Mouse (Mus musculus): ENCODE measurements around the gene Mia. TPM values are rescaled to one million over a fixed set of nuclear protein-coding genes. Genes with fewer than 3 reads are reported as not detected.

Mia gene
- 4.8 and 5.8 TPM in 2 replicates for polyA plus RNA-seq (2016; fragmentation: Nextera tagmentation; extraction: Ambion mirVana)

DNA sequence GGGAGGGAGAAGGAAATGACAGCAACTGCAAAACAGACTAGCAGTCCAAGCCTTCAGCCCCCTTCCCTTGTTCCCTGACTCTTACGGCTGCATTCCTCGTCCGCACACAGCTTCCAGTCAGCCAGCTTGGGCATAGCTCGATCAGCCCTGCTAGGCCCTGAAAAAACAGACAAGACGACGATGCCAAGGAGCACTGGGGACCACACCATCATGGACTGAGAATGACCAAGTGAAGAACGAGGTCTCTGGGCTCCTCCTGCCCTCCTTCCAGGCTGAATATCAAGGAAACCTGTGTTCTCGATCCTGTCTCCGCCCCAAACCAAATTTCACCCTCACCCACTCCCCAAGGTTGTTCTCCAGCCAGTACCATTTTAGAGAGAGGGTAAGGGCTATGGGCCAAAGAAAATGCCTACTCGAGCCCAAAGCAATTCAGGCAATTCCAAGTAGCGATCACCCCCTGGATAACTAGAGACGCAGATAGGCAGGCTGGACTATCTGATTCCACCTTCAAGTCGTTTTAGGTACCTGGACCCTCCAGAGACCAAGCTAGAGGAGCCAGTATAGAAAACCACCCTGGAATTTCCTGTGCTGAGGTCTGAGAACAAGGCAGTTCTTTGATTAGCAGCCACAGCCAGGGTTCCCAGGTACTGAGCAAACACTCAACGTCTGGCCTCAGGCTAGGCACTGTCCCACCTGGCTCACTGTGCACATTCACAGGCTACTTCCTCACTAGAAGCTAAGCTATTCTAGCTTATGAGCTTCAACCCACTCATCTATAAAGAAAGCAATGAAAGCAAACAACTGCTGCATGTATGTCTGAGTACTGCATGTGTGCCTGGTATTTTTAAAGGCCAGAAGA, at the start of gene Mia, which contains the start of gene Gm21983:
Mia (minus strand) TSS at position 321 of the 859 bp plus-strand sequence.
Gm21983 (minus strand) TSS at position 250 of the 859 bp plus-strand sequence.
- Histone ChIP-seq H3K4me3 (no peak within 1 kb of the TSS), H3K4me2 (replicated peaks) (no peak within 1 kb of the TSS), H3K9ac (no peak within 1 kb of the TSS), H3K9me3 (no peaks in the 10 kb centered on the region), H3K27me3 (replicated peaks) (no peaks in the 10 kb centered on the region), H3K4me1 (peaks cover 9% of the 10 kb centered on the region), H3K36me3 (peaks cover 27% of the 10 kb centered on the region), H3K27ac (no peak within 1 kb of the TSS)
- no peak for ATAC-seq (ENCODE audit: low FRiP score, low read depth)
- 71% methylated on average over 14 of the region's 14 CpGs for WGBS

DNA sequence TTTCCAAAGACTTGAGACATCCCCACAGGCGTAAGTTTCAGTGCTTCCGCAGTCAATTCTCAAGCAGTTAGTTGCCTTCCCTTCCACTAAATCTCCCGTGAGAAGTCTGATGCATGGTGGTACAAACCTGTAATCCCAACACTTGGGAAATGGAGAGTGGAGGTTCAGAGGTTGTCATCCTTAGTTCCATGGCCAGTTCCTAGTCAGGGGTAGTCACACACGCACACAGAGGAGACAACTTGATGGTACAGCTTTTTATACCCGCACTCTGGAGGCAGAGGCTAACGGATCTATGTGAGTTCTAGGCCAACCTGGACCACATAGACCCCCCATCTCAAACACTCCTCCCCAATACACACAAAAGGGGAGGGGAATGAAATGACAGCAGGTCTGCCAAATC, 47.9 kb upstream of the Mia start:
- Histone ChIP-seq H3K4me2 (replicated peaks) (peak overlapping the region; percentile 89), H3K27ac (no peak overlapping the region), H3K4me1 (peaks cover 56% of the 10 kb centered on the region), H3K27me3 (replicated peaks) (no peaks in the 10 kb centered on the region), H3K9ac (peak overlapping the region; percentile 83), H3K9me3 (no peaks in the 10 kb centered on the region), H3K4me3 (peak overlapping the region; percentile 86), H3K36me3 (no peaks in the 10 kb centered on the region)
- no peak for ATAC-seq (ENCODE audit: low FRiP score, low read depth)
- 18% methylated on average over 6 of the region's 6 CpGs for WGBS

DNA sequence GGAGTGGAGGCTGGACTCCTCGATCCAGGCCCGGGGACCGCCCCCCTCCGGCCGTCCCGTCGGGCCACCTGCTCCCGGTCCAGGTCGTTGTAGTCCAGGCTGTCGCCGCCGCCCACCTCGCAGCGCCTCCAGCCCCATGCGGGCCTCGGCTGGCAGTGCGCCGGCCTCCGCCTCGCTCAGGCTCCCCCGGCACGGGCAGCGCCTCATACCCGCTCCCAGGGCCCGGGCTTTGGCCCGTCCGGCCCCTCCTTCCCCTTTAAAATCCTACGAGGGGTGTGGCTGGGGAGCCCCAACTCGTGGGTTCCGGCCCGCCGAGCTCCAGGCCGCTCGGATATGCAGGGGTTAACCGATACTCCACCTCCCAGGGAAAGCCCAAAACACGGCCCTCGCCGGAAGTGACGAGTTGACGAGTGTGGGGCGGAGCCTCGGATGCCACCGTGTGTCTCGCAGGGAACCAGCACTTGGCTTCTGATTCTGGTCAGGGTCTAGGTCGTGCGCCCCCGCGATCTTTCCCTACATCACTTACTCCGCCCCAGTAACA, 47.4 kb upstream of the Mia start, which contains the start of gene Itpkc:
Itpkc (minus strand) TSS at position 381 of the 541 bp plus-strand sequence.
- H3K4me3 ChIP-seq, result peak within 1 kb of the TSS; percentile 86
- peak within 1 kb of the TSS; percentile 62; the same call in 1 of the 2 replicates for H3K27ac ChIP-seq
- no peaks in the 10 kb centered on the region for H3K36me3 ChIP-seq
- peaks cover 56% of the 10 kb centered on the region for H3K4me1 ChIP-seq
- H3K9me3 ChIP-seq, result no peaks in the 10 kb centered on the region
- peak within 1 kb of the TSS; percentile 89 for H3K4me2 ChIP-seq (replicated peaks)
- ATAC-seq (ENCODE audit: low FRiP score, low read depth), result peak; percentile 73
- WGBS, result under 1% methylated on average over 49 of the region's 49 CpGs
- H3K27me3 ChIP-seq (replicated peaks), result no peaks in the 10 kb centered on the region
- peak within 1 kb of the TSS; percentile 83 for H3K9ac ChIP-seq

DNA sequence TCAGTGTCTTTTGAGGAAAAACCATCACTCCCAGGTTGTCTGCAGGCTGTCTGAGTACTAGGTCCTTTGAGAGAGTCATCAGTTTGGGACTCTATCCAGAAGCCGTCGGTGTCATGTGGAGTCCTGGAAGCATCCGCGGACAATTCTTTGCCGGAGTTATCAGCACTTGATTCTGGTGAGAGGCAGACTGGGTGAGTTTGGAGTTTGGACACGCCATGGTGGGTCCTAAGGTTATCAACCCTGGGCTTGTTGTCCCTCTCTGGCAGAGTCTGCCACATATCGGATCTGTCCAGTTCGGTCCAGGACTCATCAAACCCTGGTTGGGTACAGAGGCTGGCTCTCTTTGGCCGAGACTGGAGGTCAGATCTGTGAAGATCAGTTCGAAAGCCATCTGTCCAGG, 46.7 kb upstream of the Mia start:
- WGBS, result 6% methylated on average over 10 of the region's 10 CpGs
- H3K4me1 ChIP-seq, result peaks cover 52% of the 10 kb centered on the region
- peak; percentile 0; the same call in 1 of the 2 replicates for ATAC-seq (ENCODE audit: low FRiP score, low read depth)
- H3K4me2 ChIP-seq (replicated peaks), result peak overlapping the region; percentile 89
- H3K9me3 ChIP-seq, result no peaks in the 10 kb centered on the region
- no peaks in the 10 kb centered on the region for H3K27me3 ChIP-seq (replicated peaks)
- H3K36me3 ChIP-seq, result no peaks in the 10 kb centered on the region
- H3K9ac ChIP-seq, result peak overlapping the region; percentile 83
- H3K4me3 ChIP-seq, result peak overlapping the region; percentile 86
- no peak overlapping the region for H3K27ac ChIP-seq

DNA sequence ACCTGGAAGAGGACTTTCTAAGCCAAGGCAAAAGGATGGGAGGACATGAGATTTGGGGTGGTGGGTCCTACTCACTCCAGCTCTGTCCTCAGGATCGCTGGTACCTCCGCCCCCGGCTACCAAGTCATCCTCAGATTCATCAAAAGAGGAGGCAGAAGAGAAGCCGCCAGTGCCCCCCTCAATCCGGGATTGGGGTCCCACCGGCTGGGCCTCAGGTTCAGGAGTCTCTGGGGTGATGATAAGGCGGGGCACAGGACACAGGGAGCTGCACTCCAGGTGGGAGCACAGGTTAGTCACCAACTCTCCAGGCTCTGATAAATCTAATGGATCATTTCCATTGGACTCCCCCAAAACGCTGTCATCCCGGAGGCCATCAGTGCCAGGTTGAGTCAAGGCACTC, 46.3 kb upstream of the Mia start:
- Histone ChIP-seq H3K4me2 (replicated peaks) (peak overlapping the region; percentile 89), H3K4me3 (peak overlapping the region; percentile 86), H3K9ac (peak overlapping the region; percentile 83), H3K9me3 (no peaks in the 10 kb centered on the region), H3K4me1 (peaks cover 52% of the 10 kb centered on the region), H3K27ac (no peak overlapping the region), H3K27me3 (replicated peaks) (no peaks in the 10 kb centered on the region), H3K36me3 (no peaks in the 10 kb centered on the region)
- no peak for ATAC-seq (ENCODE audit: low FRiP score, low read depth)
- 33% methylated on average over 9 of the region's 9 CpGs for WGBS

DNA sequence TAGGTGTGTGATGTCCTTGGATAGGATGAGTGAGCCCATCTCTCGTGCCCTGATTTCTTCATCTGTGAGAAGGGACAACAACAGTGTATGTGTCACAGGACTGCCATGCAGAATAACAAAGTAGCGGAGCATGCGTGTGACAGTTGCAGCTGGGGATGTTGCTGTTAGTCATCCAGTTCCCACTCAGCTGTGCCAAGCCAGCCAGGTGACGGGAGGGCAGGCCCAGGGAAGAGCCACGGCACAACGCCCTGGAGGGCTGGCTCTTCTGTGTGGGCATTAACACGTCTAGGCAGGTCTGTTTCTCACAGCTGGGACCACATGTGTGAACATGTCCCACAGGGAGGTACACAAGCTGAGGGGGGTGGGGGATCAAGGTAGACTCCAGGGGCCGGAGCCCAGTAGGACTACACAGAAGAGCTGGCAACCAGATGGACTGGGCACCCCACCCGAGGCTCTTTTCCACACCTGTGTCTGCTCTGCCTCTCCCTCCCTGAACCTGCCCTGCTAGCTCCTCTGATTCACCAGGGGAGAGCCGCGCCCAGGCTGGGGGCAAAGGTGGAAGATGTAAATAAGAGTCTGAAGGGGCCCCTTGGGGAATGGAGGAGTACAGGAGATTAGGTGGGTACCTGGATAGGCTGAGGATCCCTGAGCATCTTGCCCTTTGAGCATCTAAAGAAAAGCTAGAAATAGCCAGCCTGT, 44.1 kb upstream of the Mia start:
- 76% methylated on average over 11 of the region's 11 CpGs for WGBS
- no peak overlapping the region for H3K4me3 ChIP-seq
- H3K36me3 ChIP-seq, result 0 out of 2 replicates have a peak, but pooled peaks cover 1% of the 10 kb centered on the region
- no peaks in the 10 kb centered on the region for H3K27me3 ChIP-seq (replicated peaks)
- ATAC-seq (ENCODE audit: low FRiP score, low read depth), result no peak
- peak overlapping the region; percentile 83 for H3K9ac ChIP-seq
- peaks cover 52% of the 10 kb centered on the region for H3K4me1 ChIP-seq
- no peak overlapping the region for H3K27ac ChIP-seq
- peak overlapping the region; percentile 89 for H3K4me2 ChIP-seq (replicated peaks)
- H3K9me3 ChIP-seq, result no peaks in the 10 kb centered on the region

DNA sequence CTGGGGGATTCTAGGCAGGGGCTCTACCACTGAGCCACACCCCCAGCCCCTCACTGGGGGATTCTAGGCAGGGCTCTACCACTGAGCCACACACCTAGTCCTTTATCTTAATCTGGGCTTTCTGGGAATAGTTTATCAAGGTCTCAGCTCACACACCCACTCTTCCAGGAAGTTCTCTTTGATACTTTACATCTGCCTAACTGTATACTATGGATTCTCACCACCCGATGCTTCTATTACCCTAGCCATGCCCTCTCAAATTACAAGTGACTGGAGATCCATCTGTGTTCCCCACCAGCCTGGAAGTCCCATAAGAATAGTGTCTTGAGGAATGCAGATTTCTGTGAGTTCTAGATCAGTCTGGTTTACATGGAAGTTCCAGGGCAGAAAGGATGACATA, 41.6 kb upstream of the Mia start:
- Histone ChIP-seq H3K9ac (no peak overlapping the region), H3K4me1 (peaks cover 41% of the 10 kb centered on the region), H3K4me2 (replicated peaks) (no peak overlapping the region), H3K4me3 (no peak overlapping the region), H3K36me3 (peaks cover 12% of the 10 kb centered on the region; the same call in 1 of the 2 replicates), H3K27me3 (replicated peaks) (no peaks in the 10 kb centered on the region), H3K9me3 (no peaks in the 10 kb centered on the region), H3K27ac (no peak overlapping the region)
- no peak for ATAC-seq (ENCODE audit: low FRiP score, low read depth)
- 80% methylated on average over 1 of the region's 1 CpGs for WGBS

DNA sequence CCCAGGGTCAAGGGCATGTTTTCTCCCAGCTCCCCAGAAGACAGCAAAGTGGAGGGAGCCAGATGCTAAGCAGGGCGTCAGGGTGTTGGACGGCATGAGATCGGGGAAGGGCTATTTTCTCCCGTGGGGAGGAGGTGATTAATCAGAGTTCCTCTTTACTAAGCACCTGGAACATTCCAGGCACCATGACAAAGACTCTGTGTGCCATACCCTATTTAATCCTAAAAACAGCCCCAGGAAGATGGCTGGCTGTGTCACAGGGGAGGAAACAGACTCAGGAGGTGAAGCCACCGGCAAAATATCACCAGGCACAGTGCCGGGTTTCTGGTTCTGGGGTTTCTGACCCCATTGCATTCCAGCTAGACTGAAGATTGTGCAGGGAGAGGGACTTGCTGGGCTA, 41.0 kb upstream of the Mia start:
- H3K9ac ChIP-seq, result no peak overlapping the region
- H3K36me3 ChIP-seq, result peaks cover 18% of the 10 kb centered on the region
- H3K4me2 ChIP-seq (replicated peaks), result no peak overlapping the region

DNA sequence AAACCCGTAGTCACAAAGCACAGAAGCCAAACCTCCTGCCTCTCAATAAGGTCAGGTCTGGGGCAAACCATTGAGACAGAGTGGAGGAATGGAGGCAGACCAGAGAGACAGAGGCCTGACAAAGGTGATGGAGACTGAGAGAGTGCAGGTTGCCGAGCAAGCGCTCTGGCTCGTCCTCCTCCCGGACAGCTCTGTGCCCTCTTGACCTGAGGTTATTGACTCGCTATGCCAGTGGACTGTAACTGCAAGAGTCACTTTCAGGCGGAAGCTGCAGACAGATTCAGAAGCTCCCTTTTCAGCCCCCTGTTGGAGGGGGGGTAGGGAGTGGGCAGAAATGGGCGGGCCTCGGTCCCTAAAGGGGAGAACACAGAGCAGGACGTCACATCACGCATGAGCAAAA, 39.0 kb upstream of the Mia start:
- H3K9me3 ChIP-seq, result no peaks in the 10 kb centered on the region
- H3K4me3 ChIP-seq, result no peak overlapping the region
- H3K27ac ChIP-seq, result no peak overlapping the region
- WGBS, result 71% methylated on average over 11 of the region's 11 CpGs
- H3K36me3 ChIP-seq, result peaks cover 33% of the 10 kb centered on the region
- no peak for ATAC-seq (ENCODE audit: low FRiP score, low read depth)
- no peak overlapping the region for H3K4me2 ChIP-seq (replicated peaks)
- H3K27me3 ChIP-seq (replicated peaks), result no peaks in the 10 kb centered on the region
- H3K9ac ChIP-seq, result no peak overlapping the region
- peaks cover 15% of the 10 kb centered on the region for H3K4me1 ChIP-seq

More for the DNA sequence above, 41.0 kb upstream of the Mia start:
- Histone ChIP-seq H3K27ac (no peak overlapping the region), H3K4me3 (no peak overlapping the region), H3K27me3 (replicated peaks) (no peaks in the 10 kb centered on the region), H3K9me3 (no peaks in the 10 kb centered on the region), H3K4me1 (peaks cover 35% of the 10 kb centered on the region)
- ATAC-seq (ENCODE audit: low FRiP score, low read depth), result no peak
- 85% methylated on average over 6 of the region's 6 CpGs for WGBS

DNA sequence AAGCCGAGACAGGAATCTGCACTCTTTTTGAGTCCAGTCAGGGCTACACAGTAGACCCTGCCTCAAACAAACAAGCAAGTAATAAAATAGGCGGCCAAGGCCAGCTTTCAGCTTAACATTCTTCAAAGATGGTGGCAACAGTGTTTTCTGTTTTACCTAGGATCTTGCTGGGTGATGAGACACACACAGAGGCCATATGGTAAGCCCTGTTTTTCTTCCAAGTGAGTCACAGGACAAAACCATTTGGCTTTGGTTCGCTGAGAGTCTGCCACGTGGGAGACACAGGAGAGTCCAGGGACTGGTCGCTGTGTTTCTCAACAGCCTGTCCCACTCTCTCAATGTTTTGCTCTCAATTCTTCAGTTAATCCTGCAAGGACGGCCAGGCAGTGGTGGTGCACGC, 37.6 kb upstream of the Mia start:
- ATAC-seq (ENCODE audit: low FRiP score, low read depth), result no peak
- H3K4me3 ChIP-seq, result no peak overlapping the region
- no peak overlapping the region for H3K9ac ChIP-seq
- WGBS, result 79% methylated on average over 7 of the region's 7 CpGs
- no peak overlapping the region for H3K4me2 ChIP-seq (replicated peaks)
- H3K27me3 ChIP-seq (replicated peaks), result no peaks in the 10 kb centered on the region
- no peaks in the 10 kb centered on the region for H3K9me3 ChIP-seq
- H3K27ac ChIP-seq, result no peak overlapping the region
- H3K4me1 ChIP-seq, result 0 out of 2 replicates have a peak, but pooled peaks cover 2% of the 10 kb centered on the region
- H3K36me3 ChIP-seq, result peaks cover 43% of the 10 kb centered on the region

DNA sequence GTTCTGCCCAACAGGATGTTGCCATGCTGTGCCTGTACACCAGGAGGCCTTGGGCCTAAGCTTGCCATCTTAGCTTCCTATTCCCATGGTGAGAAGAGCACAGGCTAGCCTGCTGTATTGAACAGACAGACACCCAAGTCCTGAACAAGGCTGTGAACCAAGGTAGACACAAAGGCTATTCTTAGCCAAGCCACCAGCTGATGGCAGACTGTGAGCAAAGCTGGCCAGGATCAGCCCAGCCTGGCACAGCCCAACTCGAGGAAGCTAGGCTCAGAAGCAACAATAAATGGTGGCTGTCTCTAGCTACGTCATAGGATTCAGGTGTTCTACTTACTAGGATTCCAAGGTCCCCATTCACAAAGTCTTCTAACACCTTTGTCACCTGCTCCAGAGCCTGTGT, 31.7 kb upstream of the Mia start:
- no peak for ATAC-seq (ENCODE audit: low FRiP score, low read depth)
- Histone ChIP-seq H3K9ac (no peak overlapping the region), H3K36me3 (peaks cover 86% of the 10 kb centered on the region), H3K4me3 (no peak overlapping the region), H3K27me3 (replicated peaks) (no peaks in the 10 kb centered on the region), H3K27ac (no peak overlapping the region), H3K4me1 (no peaks in the 10 kb centered on the region), H3K9me3 (no peaks in the 10 kb centered on the region), H3K4me2 (replicated peaks) (no peak overlapping the region)
- WGBS, result 86% methylated on average over 2 of the region's 2 CpGs

All from neural tube, embryonic 12.5 days (tissue).